Mouse (Mus musculus) retina, embryonic 14.5 days (tissue): ENCODE data around the gene E2f2.

Source experiments
- DNase-seq: peaks from one replicate; pipeline ENCODE4 v3.0.0-alpha.2; 2015; ENCODE audit warnings: low spot score

E2f2 gene

DNA sequence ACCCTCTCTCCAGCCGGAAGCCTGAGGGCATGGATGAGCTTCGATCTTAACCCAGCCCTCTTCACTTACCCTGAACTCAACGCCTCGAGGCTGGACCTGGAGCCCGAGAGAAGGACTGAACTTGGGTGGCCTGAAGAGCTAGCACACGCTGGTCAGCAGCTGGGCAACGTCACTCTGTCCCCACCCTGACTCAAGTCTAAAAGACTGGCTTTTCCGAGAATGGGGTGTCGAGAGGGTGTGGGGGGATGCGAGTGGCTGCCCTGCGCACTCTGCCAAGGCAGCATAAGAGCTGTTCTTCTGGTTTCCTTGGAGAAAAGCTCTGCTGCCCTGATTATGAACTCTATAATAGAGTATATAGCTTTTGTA lies 27.3 kb upstream of the E2f2 start:
- no peak for DNase-seq

DNA sequence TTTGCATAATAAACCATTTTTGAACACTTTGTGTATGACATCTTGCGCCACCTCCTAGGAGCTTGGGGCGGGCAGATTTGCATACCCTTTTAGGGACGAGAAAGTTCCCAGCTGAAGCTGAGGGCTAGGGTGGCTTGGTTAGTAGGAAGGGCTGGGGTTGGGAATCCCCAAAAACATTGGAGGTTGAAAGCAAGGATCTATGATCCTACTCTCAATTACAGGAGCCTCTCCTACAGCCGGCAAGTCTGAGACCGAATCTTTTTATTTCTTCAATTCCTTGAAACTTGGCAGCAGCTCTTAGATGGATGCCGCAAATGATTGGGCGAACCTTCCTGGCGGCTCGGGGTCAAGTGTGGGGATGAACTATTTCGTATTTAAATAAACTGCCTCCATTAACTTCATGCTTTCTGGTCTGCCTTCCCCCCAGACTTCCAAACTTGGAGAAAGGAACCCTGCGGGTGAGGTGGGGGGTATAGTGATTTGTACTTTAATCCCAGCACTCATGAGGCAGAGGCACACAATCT lies 26.8 kb upstream of the E2f2 start:
- no peak for DNase-seq

DNA sequence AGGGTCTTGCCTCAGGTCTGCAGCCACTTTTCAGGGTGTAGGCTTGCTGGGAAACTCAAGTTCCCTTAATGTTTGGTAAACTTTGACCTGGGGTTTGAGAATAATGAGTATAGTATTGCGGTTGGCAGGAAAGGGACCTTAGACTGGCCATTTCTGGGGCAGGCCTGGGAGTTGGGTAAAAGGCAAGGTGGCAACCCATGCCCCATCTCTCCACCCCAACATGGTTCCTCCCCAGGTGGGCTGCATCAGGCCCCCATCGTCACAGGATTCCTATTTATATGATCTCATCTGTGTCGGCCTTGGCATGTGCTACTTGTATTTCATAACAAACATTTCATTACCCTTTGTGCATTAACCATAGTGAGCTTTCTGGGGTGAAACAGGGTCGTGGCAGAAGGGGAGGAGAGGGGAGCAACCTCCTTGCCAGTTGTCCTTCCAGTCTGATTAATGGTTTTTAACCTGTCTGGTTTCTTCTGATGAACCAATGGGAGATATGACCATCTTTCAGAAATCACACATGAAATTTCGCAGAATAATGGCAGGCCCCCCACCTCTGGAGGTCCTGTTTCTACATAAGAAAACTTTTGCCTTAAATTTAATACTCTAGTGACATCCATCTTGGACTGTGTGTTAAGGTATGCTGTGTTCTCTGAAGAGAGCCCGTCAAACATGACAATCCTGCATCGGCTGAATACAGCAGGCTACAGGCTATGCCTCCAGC lies 26.0 kb upstream of the E2f2 start:
- DNase-seq: no peak

DNA sequence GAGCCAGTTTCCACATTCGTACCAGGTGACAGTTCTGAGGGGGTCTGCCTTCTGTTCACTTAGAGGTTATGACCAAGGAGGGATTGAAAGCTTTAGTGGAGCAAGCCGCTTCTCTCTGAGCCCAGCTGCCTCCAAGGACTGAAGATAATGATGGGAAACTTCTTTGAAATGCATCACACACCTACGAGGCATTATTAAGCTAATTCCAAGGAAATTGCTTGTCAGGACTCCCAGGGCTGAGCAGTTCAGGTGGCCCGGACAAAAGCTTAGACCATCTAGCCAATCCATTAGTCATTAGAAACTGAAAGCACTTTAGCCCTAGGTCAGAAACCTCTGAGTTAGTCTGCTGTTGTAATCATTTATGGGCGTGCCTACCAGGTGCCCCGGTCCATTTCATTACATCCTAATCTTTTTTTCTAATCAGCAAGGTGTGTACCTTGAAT lies 25.5 kb upstream of the E2f2 start:
- peak; percentile 21 for DNase-seq

DNA sequence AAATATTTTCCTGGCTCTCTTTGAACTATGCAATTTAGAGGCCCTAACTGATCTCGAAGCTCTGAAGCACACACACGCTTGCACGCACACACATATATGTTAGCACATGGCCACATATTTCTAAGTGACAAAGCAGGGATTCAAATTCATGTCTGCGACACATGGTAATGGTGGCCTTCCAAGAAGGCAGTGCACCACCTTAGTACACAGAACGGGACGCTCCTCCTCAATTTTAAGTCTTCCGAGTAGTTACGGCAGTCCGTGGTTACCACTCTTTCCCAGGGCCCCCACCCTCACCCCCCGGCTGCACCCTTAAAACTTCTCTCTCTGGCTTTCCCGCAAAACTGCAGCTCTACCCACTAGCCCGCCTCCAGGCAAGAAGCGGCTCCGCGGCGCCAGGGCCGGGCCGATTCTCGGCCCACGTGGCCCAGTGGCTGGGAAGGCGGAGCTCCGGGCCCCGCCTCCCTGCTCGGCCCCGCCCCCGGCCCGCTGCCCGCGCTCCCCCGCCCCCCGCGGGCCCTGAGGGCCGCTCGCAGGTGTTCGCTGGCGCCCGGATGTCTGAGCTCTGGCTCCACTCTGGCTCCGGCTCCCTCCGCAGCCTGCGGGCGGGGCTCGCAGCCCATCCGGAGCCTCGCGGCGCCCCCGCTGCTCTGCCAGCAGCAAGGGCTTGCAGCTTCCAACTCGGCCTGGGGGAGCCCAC lies 24.6 kb upstream of the E2f2 start:
- DNase-seq: peak; percentile 88

DNA sequence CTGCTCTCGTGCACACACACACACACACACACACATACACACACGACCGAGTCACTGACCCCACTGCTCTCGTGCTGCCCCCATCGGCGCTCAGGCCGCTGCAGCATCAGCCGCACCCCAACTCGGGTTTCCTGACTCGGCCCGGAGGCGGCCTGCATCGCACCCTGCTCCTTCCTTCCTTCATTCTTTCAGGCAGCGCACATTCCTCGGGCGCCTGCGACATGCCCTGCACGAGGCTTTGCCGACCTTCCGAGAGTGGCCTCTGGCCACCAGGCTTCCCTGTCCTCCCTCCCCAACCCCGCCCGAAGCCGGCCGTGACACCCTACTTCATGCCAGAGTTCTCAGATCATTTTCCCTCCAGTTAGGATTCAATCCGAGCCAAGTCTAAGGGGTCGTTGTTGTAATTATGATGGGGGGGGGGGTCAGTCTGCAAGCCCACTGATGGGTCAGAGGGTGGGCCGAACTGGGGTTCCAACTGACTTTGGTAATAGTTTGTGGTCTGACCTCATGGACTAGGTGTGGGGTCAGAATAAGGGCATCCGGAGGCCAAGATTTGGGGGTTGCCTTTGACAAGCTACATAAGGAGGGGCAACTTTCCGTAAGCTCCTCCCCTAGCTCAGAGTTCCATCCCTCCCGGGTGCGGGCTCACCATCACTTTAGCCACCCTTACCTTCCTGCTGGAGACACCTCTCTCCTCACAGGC lies 23.7 kb upstream of the E2f2 start:
- DNase-seq: peak; percentile 59

DNA sequence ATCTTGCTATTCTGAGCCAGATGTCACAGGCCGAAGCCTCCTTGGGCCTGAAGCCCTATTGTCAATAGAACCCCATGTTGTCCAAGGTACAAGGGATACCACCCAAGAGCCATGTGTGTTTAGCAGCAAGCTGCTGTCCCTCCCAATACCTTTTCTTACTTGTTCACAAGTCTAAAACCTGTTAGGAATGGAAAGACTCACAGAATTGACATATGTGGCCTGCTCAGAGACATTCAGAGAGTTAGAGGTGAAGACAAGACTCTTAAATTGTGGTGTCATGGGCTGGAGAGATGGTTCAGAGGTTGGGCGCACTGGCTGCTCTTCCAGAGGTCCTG lies 23.2 kb upstream of the E2f2 start:
- DNase-seq: no peak

DNA sequence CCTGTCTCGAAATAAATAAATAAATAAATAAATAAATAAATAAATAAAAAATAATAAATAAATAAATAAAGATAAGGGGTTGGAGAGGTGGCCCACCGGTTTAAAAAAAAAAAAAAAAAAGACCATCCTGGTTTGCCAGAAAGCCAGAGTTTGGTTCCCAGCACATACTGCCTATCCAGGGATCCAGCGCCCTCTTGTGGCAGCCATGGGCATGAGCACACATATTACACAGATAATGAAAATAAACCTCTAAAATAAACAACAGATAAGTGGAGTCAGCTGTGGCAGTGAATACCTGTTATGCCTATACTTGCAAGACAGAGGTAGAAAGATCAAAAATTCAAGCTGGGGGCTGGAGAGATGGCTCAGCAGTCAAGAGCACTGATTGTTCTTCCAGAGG lies 22.5 kb upstream of the E2f2 start:
- peak; percentile 78 for DNase-seq

DNA sequence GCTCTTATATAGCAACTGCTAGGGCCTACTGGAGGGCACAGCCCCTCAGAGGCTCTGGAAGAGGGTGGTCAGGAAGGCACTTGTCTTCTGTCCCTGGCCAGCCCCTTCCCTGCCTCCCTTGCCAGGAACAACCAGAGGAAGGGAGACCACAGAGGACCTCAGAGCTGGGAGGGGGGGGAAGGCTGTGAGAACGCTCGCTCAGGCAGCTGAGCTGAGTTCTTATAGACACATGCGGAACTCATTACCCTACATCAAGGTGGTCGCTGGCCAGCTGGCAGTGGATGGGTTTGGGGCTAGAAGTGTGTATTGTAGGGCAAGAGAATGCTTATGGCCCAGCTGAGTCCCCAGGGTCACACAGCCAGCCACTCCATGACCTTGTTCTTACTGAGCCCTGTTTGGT lies 21.6 kb upstream of the E2f2 start:
- no peak for DNase-seq

DNA sequence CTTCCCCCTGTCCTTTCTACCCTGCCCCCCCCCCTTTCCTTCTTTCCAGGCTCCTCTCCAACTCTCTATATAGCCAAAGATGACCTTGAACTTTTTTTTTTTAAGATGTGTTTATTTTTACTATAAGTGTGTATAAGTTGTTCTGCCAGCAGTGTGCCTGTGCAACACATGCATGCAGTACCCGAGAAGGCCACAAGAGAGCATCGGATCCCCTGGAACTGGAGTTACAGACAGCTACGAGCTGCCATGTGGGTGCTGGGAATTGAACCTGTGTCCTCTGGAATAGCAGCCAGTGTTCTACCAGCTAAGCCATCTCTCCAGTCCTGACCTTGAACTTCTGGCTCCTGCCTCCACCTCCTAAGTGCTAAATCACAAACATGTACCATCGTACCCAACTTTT lies 19.4 kb upstream of the E2f2 start:
- peak; percentile 36 for DNase-seq

DNA sequence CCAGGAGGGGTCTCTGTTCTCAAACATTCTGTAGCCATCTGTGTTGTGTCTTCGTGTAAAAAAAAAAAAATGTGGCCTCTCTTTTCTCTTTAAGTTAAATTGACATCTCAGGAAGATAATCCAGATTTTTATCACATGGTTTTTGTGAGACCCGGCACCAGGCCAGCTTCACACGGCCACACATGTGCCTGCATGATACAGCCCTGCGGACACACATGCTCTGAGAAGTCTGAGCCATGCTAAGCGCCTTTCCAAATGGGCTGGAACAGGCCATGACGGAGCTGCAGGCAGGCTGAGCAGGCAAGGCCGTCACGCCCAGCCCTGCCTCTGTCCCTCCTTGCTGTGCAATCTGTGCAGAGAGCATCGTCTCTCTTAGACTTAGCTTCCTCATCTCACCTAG lies 17.7 kb upstream of the E2f2 start:
- no peak for DNase-seq

DNA sequence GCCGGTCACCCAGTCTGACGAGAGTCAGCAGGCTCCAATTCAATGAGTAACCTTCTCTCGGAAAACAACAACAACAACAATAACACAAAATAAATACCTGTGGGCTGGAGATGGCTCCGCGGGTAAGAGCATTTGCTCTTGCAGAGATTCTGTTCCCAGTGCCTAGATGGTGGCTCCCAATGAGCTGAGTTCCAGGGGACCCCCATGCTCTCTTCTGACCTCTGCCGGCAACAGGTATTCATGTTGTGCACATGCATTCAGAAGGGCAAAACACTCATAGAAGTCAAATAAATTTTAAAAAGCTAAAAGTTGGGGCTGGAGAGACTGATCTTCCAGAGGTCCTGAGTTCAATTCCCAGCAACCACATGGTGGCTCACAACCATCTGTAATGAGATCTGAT lies 13.7 kb upstream of the E2f2 start:
- no peak for DNase-seq

DNA sequence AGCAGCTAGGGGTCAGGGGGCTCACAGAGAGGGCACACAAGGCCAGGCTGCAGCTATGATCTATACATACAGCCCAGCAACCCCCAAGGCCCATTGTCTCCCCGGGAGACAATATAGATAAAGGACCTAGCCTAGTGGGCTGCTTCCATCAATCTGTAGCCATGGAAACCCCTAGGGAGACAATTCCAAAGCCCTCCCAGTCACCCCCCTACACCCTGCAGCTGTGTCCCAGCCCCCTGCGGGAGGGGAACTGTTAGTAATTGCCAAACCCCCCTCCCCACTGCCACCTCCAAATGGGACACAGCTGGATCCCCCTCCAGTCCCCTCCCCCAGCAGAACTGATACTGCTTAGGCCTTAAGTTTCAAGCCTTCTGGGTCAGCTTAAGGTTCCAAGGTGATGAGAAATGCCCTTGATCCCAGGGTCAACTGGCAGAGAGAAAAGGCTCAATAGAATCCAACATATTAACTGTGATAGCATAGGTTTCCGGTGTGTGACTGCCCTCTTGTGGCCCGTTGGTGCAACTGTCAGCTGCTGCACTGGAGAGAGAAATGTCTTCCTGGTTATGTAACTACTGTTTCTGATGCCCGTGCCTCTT lies 12.3 kb upstream of the E2f2 start:
- DNase-seq: peak; percentile 96

DNA sequence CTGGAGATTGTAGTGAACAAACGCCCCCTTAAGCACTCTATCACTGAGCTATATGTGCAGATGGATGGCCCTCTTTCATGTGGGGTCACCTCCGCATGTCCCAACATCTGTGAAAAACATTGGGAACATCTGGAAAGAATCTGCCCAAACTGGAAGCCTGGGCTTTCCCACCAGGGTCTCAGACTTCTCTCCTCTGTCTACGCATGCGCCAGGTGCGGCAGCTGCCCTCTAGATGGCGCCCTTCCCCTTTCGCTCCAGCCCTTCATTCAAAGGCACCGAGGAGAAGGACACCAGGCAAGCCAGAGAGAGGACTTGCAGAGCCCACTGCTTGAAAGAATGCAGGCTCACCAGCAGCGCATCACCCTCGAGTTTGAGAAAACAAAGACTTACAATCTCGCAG lies 8.7 kb upstream of the E2f2 start:
- peak; percentile 94 for DNase-seq

DNA sequence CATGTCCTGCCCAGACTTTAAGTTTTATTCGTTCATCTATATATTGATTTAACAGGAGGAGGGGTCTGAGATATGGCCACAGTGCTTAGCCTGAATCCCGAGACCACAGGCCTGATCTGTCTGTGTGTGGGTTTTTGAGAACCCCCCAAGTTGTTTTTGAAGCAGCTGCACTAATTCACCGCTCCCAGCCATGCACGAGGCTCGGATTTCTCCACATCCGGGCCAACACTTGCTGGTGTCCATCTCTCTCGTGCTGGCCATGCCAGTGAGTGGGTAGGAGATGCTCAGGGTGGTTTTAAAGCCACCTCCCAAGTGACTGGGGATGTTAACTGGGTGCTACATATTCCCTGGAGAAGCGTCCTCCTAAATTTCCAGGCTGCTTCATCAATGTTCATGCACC lies 7.2 kb upstream of the E2f2 start:
- no peak for DNase-seq

DNA sequence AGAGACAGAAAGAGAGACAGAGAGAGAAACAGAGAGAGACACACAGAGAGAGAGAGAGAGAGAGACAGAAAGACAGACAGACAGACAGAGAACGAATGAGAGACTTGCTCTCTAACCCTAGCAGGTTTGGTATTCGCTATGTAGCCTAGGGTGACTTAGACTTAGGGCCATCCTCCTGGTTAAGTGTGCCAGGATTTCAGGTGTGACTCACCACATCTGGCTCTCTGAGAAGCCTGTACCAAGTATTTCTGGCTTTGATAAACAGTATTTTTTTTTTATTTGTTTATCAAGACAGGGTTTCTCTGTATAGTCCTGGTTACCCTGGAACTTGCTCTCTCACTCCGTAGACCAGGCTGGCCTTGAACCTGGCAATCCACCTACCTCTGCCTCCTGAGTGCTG lies 4.5 kb upstream of the E2f2 start:
- DNase-seq: no peak

DNA sequence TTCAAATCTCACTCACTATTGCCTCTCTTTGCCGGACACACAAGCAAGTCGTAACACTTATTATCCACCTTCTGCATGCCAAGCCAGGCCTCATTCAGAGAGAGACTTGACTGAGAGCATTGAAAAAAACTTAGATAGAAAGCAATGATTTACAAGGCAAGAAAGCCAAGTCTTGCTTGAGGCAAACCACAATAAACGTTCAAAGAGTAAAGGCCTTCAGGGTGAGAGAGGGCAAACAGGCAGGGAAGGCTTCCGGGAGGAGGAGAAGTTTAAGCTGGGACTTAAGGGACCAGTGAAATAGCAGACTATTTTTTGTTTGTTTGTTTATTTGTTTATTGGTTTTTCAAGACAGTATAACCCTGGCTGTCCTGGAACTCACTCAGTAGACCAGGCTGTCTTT lies 1.8 kb upstream of the E2f2 start:
- DNase-seq: no peak

DNA sequence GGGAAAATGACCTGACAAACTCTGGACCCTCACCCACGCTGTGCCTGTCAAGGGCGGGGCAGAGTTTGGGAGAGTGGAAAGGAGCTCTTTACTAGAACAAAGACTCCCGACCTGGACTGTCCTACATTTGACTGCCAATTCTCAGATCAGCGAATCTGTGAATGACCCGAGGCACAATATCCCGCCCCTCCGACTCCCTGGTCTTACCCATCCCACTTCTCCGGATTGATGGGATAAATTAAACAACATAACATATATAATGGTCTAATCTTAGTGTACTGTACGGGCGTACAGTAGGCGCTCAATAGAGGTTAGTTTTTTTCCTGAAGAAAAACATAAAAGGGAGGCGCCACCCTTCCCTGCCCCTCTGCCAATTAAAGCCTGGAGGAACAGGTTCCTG lies 739 bp upstream of the E2f2 start:
- DNase-seq: peak; percentile 63

DNA sequence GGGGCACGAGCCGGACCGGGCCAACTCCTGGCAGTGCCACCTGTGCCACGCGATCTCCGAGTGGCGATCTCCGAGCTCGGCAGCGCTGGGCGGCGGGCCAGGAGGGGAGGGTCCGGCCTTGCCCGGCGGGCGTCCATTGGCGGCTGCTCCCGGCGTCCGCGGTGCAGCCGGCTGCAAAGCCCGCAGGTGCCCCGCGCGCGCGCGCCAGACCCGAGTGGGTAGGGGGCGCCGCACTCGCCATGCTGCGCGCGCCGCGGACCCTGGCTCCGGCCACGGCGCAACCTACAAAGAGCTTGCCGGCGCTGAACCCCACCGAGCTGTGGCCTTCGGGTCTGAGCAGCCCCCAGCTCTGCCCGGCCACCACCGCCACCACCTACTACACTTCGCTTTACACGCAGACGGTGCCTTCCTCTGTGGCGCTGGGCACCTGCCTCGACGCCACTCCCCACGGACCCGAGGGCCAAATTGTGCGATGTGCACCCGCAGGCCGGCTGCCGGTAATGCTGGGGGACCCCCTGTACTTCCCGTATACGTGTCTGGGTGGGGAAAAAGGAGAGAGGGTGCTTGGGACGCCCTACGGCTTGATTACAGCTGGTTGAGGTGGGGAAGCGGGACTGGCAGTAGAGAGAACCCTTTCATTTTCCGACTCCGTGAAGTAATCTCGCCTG lies 482 bp downstream of the E2f2 start:
- DNase-seq: peak; percentile 56

DNA sequence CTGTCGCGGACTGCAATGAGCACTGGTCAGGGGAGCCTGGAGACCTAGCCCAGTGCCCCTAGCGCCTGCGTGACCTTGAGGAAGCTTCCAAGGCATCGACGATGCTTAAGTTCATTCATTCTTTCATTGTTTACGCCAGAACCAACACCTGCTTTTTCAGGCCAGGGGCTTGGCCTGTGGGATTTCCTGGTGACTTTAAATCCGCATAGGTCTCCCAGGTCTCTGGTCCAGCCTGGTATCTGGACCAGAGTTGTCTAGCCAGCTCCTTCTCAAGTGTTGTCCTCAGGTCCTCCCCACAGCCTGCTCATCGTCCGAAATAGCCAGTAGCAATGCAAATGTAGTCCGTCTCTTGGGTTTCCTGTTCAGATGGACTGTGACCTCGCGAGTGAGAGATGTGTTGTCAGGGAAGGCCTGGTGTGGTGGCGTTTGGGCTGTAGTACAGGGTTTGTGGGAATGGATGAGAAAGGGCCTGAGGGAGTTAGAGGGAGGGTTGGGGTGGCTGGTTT lies 1.1 kb downstream of the E2f2 start:
- DNase-seq: peak; percentile 41

DNA sequence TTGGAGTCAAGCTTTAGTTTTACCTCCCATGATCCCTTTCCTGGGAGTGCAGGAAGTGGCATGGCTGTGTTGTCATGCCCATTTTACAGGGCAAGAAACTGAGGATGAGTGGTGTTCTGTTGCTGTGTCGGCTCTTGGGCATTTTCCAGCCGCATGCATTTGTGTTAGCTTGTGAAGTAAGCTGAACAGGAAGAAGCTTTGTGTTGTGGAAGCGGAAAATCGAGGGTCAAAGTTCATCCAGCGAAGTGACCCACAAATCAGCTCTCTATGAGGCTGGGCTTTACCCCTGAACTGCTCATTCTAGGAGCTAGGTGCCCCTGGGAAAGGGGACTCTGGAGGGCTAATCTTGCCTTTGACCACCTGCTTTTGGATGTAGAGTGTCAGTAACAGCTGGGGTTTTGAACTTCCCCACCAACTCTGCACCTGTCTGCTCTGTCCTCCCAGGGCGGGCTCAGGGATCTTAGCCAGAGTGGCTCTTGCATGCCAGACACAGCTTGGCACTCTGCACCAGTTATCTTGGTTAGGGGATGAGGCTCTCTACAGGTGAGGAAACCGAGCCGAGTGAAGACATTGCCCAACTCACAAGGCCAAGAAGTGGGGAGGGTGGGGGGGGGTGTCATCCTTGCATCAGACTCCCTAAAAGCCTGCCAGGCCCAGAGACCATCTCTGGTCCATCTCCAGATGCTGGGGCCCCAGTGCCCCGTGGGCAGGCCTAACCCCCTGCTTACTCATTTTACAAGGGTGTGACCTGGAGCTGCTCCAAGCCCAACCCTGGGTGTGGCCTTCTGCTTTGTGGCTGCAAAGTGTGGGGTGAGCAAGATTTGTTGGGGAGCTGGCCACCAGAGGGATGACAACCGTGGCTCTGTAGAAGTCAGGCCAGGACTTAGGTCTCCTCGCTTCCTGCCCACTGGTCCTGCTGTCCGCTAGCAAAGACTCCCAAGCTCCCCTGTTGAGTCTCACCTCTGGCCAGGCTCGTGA lies 2.3 kb downstream of the E2f2 start:
- no peak for DNase-seq
